Mouse (Mus musculus) adrenal gland, postnatal 14 days (tissue): ENCODE measurements around the gene Dclk1. TPM values are rescaled to one million over a fixed set of nuclear protein-coding genes. Genes with fewer than 3 reads are reported as not detected.
A peak's percentile ranks its signal among the peaks of the same experiment; 100 is the strongest.
"Not testable (repeated sequence)": the region's sequence is repeated elsewhere in the genome, so short reads cannot be mapped to it uniquely, and the experiment has no call there.

Source experiments
- DNase-seq: peaks from one replicate; pipeline ENCODE4 v3.0.0; 2021; ENCODE audit warnings: mixed read lengths
- long read RNA-seq, 2 experiments: library from polyadenylated mRNA; stranded (forward); transcript quantifications; one replicate each; pipeline ENCODE4 v2.0.0; 2021
- total RNA-seq: library from RNA; stranded (reverse); gene quantifications from 2 replicates; pipeline ENCODE4 v1.2.3, GENCODE M21; 2021

The Dclk1 gene
- 5.0 and 16.9 TPM in 2 replicates for total RNA-seq
- long read RNA-seq, experiment 1, partial matches to known transcripts = 0 of 1 reads
- long read RNA-seq, experiment 1, other reads (novel, unspliced or antisense) = 1 of 1 reads
- long read RNA-seq, experiment 2 = 0 reads

DNA sequence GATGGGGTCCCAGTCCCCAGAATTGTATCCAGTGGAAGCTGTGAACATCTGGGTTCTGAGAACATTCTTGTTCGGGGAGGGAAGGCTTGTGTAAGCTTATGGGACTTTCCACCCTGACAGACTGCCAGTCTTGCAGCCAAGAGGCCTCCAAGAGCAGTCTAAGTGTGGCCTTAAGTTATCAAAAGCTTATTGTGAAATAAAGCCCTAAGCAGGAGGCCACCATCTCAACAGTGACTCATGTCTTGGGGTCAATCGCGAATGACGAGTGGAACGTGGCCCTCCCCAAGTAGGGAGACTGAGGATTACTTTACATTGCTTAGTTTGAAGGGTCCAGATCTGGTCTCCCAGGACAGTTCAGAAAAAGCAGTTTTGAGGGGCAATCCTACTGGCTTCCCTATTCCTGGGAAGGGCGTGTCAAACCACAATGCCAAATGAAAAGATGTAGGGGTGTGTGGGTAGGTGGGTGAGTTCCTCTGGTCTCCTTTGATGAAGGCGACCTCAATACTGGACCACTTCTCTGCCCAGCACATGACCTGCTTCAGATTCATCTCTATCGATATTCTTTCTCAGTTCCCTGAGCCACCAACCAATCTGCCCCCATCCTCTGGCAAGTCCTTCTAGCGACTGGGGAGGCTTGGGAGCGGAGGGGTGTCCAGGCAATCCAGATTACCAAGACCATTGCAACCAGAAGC lies at the start of gene Dclk1:
Dclk1 (plus strand) TSS at position 635 of the 692 bp plus-strand sequence.
- DNase-seq = peak; percentile 15

DNA sequence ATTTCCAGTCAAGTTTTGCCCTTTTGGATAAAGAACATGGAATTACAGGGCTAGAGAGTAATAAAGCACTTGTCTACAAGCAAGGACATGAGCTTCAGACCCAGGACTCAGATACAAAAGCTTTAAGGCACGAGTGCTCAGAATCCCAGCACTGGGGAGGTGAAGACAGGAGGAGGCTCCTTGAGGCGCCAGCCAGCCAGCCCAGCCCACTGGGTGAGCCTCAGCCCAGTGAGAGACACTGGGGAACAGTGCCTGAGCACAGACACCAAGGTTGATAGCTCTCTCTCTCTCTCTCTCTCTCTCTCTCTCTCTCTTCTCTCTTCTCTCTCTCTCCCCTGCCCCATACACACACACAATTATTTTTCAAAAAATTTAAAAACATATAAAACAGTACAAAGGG lies 48.8 kb upstream of the Dclk1 start:
- no peak for DNase-seq

DNA sequence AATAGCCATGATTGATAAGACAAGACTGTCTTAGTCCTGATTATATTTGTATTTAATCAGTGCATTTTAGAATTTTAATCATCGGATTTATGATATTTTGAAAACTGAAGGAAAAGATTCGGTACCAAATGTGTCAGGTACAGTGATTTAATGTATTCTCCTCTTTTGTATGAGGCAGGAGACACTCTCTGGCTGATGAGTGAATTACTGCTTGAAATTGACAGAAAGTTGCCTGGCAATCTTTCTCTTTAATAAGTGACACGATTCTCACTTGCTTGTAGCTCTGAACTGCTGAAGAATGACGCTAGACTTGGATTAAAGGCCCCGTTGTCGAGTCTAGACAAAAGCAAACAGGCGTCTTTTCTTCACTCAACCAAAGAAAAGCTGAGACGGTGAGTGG lies 47.4 kb upstream of the Dclk1 start:
- no peak for DNase-seq

DNA sequence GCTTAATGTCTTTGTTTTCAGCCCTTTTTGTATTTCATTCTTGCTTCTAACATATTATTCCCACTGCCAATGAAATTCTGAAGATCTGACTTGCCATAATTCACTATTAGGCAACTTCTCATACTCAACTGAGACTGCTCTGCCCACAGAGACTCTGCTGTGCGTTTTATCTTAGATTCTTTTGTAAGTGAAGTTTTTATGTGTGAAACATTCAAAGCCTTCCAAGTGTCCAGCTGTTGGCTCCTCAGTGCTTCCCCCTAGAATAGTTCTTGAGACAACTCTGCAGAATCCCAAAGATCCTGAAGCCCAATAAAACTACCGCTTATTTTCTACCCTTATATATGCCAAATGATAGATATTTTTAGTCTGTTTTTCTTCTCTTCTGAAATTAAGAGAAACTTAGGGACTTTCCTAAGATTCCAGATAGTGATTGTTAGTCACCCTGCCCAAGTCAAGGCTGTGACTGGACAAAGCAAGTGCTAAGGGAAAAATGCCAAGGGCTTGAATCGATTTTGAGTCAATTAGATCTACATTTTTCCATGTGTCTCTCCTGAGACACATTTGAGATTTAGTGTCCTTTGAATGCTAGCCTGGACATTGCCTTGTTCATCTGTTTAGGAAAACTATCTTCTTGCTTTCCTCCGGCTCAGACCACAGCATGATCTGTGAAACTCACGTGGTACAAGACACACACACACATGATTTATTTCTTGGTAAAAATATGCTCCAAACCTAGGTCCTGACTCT lies 46.4 kb upstream of the Dclk1 start:
- DNase-seq = no peak

DNA sequence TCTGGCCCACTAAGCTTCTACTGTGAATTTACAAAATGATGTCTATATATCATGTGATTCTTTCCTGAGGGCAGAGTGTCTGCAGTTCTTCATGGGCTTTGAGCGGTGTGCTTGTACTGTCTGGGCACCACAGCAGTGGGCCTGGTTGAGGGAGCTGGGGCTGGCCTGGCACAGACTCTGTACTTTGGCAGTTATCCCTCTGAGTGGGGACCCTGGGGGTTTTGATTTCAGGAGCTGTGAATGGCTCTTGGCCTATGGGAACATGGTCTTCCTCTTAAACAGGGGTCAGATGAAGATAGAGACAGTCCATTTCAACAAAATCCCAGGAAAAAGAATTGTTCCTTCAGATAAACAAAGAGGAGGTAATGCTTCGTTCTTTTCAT lies 45.8 kb upstream of the Dclk1 start:
- DNase-seq = no peak

DNA sequence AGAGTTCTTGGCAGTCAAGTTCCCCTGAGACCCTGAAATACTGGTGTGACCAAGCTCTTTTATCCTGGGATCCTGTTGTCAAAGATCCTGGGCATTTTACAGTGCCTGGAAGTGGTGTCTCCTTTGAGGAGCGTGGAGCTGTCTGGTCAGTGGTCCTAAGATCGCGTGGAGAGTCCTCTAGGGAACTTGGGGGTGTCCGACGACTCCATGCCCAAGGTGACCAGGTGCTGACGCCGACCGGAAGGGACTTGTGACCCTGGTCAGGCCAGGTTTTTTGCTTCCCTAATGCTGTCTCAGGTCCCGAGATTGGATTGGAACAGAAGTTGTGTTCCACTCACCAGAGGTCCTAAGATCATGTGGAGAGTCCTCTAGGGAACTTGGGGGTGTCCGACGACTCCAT lies 38.5 kb upstream of the Dclk1 start:
- DNase-seq = not testable (repeated sequence)

DNA sequence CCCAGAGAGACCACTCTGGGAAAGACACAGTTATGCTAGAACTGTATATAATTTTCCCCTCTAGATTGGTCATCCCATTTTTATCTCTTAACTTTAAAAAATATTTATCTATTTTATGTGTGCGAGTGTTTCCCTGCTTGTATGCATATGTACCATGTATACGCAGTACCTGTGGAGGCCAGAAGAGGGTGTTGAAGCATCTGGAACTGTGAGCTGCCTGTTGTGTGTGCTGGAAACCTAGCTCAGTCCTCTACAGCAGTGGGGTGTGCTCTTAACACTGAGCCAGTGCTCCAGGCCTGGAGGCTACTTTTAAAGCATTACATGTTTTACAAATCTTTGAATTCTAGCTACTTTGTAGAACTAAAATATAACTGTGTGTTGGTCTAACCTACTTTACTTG lies 35.8 kb upstream of the Dclk1 start:
- DNase-seq = no peak

DNA sequence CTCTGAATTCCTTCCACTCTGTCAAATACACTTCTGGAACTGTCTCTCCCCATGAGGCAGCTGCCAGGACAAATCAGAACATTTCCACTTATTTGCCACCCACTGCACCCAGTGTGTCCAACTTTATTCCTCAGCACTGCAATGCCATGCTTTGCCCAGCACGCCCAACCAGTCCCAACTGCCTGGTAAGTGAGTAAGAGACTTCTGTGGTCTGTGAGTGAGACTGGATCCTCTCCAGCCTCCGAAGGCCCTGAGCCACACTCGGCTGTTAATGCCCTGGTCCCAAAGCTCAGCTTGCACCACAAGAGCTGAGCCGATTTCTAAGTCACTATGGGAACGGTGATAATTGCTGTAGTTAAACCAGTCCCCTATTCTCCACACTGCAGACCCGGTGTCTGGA lies 34.5 kb upstream of the Dclk1 start:
- no peak for DNase-seq

DNA sequence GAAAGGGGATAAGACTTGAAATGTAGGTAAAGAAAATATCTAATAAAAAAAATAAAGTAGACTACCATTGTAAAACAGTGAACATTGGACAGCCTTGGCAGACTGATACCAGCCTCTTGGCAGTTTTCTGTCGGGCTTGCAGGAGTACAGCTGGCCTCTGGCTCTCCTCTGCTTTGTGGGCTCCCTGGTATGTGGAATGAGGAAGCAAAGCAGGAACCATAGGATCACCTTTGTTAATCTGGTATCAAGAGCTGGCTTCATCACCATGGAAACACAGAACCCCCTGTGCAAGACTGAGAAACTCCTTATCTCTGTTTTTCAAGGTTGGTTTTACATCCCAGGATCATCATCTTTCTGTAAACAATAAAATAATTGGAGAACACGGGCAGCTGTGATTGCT lies 29.9 kb upstream of the Dclk1 start:
- no peak for DNase-seq

DNA sequence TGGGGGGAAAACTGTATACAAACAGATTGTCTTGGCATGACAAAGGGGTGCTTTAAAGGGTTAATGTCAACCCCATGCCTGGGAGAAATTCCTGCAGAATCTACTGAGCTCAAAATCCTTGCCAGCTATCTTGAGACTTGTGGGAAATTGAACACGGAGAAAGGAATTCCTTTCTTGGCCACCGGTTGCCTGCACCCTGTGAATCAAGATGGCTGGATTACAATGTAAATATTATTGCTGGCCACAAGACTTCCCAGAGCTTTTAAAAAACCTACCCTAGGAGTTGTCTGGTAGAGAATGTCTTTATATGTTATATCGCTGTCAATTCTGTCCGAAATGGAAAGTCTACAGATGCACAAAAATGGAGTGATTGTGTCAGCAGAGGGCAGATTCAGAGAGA lies 28.4 kb upstream of the Dclk1 start:
- no peak for DNase-seq

DNA sequence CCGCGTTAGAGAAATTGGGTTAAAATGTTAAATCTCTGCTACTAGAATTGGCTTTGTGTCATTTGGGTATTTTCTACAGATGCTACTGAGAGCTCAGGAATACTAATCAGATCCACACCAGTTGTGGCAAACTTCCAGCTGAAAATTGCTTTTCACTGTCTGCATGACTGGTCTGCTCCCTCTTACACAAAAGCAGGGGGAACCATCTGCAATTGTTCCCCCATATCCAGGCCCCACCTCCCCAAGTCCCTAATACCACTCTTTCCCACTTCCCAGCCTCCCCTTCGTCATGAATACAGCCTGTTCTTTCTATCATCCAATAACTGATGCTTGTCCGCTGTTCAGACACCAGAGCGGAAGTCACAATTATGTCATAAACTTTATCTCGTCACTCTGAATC lies 27.8 kb upstream of the Dclk1 start:
- DNase-seq = no peak

DNA sequence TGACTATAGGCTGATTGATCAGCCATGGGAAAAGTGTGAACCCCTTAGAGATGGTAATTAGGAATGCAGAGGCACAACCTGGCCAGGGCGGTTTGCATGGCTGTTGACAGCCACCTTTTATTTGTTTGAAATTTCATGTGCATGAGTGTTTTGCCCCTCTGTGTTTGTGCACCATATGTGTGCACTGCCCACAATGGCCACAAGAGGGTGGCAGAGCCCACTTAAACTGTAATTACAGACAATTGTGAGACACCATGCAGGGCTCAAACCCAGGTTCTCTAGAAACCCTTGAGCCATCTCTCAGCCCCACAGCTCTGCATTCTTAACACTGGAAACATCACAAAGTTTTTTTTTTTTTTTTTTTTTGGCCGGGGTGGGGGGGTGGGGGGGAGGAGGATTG lies 19.7 kb upstream of the Dclk1 start:
- no peak for DNase-seq

DNA sequence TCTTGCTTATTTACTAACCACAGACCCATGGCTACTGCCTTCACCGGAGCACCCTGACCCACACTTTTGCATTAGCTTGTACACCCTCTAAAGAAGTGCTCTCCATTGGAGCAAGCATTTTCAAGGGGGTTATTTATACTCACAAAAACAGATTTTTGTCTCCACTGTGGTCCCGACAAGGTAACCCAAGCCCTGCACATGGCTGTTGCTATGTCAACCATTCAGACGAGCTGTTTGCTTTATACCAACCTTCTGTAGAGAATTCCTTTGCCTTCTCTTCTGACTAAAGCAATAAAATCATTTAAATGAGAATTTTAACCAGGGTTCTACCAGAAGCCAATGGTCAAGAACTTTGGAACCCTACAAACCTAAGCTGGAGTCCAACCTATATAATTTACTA lies 18.3 kb upstream of the Dclk1 start:
- no peak for DNase-seq

DNA sequence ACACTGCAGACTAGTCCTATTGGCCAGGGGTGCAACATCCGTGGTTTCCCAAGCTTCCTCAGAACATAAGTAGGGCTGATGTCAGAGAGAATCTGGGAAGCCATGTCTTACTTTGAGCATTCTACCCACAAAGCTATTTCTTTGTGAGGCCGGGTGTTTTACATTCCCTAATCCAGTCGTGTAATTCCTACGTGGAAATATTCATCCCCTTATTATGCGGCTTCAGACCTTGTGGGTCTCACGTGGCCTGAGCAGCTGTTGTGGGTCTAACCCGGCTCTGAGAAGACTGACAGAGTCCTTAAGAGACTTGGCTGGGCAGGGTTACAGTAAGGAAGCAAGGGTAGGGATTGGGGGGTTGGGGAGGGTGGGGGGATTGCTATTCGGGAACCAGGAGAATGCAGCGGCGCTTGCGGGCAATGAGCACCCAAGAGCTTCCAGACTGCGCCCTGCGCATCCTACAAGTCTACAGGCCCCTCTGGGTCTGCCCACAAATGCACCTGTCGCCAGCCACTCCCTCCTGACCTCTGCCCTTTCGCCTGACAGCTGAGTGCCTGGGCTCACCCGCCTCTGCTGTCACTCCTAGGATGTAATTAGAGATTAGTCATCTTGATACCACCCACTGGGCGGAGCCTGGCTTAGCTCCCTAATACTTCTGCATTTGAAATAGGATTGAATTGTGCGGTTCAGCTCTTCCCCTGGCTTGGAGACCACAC lies 15.5 kb upstream of the Dclk1 start:
- peak; percentile 14 for DNase-seq

DNA sequence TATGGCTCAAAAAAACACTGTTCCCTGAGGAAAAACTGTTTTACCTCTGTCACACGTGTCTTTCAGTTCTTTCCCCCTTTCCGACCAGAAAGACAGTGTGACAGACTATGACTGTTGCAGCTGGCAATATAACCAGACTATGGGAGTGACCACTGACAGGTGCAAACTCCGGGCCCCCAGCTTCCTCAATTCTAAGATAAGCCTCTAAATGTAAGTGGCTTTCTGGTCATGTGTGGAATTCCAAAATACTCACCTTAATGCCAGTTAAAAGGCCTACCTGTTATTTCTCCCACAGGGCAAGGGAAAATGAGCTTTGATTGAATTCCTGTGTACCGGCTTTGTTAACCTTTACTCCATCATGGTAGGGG lies 15.0 kb upstream of the Dclk1 start:
- DNase-seq = no peak

DNA sequence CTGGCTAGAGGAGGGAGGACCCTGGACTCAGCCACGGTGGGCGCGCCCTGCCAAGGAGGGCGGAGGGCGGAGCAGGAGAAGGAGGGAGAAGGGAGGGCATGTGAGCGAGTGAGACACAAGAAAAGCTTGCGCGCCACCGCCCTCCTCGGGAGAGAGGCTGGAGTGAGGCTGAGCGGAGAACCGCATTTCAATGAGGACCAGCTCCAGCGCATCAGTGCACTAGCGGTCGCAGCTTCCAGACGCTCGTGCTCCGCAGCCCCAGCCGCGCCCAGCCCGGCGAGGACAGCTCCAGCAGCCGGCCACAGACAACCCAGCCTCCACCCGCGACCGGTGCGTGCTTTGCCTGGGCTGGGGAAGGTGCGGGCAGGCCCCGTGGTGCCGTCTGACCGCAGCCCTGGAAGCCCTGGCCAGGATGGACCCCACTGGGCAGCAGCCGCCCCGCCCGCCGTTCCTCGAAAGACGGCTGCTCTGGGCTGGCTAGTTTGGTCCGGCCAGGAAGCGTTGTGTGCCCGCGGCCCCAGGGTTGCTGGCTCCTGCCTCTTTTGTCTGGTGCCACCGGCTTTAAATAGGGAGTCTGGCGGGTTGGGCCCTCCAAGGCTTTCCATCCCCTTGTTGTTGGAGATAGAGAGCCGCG lies 375 bp downstream of the Dclk1 start:
- peak; percentile 54 for DNase-seq

DNA sequence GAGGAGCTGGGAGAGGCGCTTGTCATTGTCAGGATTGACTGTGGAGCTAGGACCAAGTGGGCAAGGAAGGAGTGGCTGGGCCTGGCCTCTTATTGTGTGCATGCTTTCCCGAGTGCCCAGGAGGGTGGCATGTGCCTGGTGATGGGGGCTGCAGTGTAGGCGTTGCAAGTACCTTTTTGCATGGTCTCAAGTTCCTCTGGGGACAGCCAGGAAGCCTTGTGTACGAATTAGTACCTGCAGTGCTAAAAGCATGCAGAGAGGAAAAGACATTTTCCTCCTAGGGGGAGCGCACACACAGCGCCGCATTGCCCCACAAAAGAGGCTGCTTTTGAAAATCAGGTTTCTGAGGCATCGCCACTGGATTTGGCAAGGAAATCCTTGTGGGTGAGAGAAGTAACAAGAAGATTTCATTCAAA lies 900 bp downstream of the Dclk1 start:
- DNase-seq = no peak

DNA sequence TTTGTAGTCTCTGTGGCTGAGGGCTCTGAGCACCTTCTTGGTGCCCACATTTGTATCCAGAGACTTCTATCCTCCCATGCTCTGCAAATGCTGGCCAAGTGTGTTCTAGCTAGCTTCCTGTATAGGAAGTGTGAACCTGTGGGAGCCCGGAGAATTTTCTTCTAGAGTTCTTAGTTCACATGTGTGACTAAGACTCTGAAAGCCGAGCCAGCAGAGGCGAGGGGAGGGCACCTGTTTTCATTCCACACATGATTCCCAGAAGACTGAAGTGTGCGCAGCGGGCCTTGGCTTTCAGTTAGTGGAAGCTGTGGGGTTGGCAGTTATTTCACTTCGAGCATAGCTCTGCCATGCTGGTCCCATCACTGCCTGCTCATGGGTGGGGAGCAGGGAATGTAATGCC lies 1.9 kb downstream of the Dclk1 start:
- no peak for DNase-seq

DNA sequence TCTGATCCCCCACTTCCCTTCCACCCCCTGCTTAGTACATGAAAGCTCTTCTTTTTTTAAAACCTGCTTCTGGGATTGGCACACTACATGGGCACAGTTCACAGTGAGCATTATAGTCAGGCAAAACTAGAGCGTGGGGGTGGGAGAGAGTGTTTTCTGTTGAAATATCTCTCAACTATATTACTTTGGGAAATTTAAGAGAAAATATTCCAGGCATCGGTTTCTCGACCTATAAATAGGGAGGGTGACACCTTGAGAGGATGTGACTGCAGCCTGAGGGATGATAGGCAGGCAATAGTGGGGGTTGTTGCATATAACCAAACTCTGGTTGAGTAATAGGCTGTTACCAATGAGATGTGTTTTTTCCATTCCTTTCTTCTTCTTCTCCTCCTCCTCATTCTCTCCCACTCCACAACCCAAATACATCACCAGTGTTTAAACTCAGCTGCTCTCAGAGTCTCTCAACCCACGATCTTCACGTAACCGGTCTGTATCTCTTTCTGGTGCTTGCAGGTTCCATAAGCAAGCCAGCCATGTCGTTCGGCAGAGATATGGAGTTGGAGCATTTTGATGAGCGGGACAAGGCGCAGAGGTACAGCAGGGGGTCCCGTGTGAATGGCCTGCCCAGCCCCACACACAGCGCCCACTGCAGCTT lies 4.6 kb downstream of the Dclk1 start:
- no peak for DNase-seq

DNA sequence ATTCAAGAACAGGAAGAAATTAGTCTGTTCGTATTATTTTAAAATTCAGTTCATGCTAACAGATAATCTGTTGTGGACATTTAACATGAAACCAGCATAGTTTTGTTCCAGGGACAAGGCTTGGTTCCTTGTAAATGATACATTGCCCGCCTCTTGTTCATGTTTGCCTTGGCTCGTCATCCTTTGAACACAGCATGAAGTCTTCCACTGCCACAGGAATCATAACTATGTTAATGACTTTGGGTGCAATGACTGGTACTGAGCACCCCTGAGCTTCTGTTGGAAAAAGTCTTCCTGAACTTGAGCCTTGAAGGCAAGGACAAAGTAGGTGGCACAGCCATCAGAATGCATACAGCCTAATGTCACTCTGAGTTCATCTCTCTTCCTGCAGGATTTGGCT lies 5.9 kb downstream of the Dclk1 start:
- no peak for DNase-seq

DNA sequence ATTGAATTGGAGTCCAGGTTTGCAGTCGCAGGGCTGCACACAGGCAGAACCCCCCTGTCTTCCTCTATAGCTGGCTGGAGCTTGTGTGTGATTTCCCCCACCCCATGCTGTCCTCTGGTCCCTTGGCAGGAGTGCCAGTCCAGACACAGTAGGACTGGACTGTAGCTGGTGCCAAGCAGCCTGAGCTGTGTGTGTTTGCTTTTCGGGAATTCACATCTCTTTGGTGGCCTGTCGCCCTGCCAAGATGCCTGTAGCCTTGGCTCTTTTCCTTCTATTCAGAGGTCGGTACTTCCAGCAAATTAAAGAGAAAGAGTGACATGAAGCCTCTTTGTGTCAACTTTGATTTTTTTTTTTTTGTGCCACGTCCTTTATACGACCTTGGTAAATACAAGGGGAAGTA lies 6.3 kb downstream of the Dclk1 start:
- DNase-seq = peak; percentile 19

DNA sequence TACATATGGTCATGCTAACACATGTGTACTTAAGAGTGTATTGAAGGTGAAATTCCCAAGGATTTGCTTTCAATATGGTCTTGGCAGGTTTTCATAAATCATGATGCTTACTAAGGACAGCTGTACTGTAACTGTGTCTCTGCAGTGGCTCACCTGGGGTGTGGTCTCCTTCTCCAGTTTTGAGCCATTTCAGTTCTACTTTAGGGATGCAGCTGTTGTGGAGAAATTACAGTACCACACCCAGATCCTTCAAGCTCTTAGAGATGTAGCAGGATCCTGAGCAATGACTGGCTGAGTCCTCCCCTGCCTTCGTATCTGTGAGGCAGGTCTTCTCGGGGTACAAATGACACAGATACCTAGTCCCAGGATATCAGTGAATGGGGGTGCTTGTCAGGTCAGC lies 8.5 kb downstream of the Dclk1 start:
- DNase-seq = no peak
